Comparison of ENCODE assay signal across 11 mouse cellular contexts in the genomic region with DNA sequence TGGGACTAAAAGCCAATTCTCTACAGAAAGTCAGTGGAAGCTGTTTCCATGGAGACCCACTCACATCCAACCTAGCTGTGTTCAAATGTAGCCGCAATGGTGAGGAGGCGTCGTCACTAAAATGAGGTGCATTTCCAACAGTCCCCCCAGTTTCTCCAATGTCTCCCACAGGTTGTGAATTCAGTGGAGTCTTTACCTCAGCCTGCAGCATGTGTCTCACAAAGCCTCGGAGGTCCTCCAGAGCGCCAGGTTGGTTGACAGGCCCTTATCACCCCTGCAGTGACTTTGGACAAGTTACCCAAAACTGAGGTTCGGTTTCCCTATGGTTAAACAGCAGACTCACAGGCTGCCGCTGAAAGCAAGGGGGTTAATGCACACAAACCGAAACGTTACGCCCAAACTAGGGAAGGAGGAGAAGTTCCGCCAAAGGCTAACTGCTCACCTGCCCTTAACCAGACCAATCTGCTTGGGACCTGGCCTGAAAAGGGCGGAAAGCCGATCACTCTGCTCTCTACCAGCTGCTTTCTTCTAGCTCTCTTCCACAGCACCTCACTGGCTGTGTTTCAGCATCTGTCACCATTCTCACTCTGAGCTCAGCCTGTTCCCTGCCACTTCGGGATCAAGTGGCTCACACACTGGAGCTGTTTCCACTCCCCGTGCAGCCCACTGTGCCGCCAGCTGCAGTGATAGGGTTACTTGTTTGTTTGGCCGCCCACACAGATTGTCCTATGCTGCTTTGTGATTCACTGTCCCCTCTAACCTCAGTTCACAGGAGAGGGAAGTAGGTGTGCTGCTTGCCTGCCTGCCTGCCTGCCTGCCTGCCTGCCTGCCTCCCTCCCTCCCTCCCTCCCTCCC. TPM values are rescaled to one million over a fixed set of nuclear protein-coding genes. Genes with fewer than 3 reads are reported as not detected.
A peak's percentile ranks its signal among the peaks of the same experiment; 100 is the strongest.
DNase-seq lines count a peak whose midpoint lies in the region; ATAC-seq and TF ChIP-seq lines count a peak whose summit lies in the region.
"Had no signal": no experiment of that assay in that cellular context is flagged by ENCODE, and none has a peak within 500 bp of the region (broad histone marks: within the 10 kb centered on the region; RNA-seq: fewer than 3 reads in every experiment).

No protein-coding gene starts in this region.

- TF ChIP-seq POLR2A in heart, adult 2 months (IDR thresholded peaks at IDR 0.05; ENCODE audit: insufficient read depth, low read depth, low read length) = no peak
- TF ChIP-seq POLR2A in ES-Bruce4 (IDR thresholded peaks at IDR 0.05; ENCODE audit: insufficient read depth, low read length) = no peak

- H3K4me2 ChIP-seq in heart, embryonic 16.5 days (ENCODE audit: low read depth, low read length) = peak overlapping the region; percentile 18
- H3K4me2 ChIP-seq in limb, embryonic 11.5 days (ENCODE audit: low read depth, severe bottlenecking) = no peak overlapping the region

- peaks cover 12% of the 10 kb centered on the region; the same call in 1 of the 2 replicates for H3K27me3 ChIP-seq in heart, embryonic 16.5 days (ENCODE audit: control insufficient read depth, insufficient read depth, low read length)
- peaks cover 2% of the 10 kb centered on the region; the same call in 1 of the 2 replicates for H3K27me3 ChIP-seq in heart, adult 2 months (ENCODE audit: control insufficient read depth, insufficient read depth, low read length)
- peaks cover 5% of the 10 kb centered on the region for H3K27me3 ChIP-seq in ES-Bruce4 (ENCODE audit: control insufficient read depth, insufficient read depth, low read length, poor library complexity, severe bottlenecking)
- peaks cover 55% of the 10 kb centered on the region for H3K27me3 ChIP-seq in embryonic facial prominence, embryonic 10.5 days (replicated peaks; ENCODE audit: low read depth, poor library complexity, severe bottlenecking)
- peaks cover 14% of the 10 kb centered on the region for H3K27me3 ChIP-seq in limb, embryonic 11.5 days (ENCODE audit: control insufficient read depth, insufficient read depth, low read length)

- no peak overlapping the region for H3K27ac ChIP-seq in heart, embryonic 16.5 days (ENCODE audit: low read length)
- no peak overlapping the region for H3K27ac ChIP-seq in heart, adult 2 months
- H3K27ac ChIP-seq in ES-Bruce4 (ENCODE audit: insufficient read depth, low read length) = no peak overlapping the region
- H3K27ac ChIP-seq in embryonic facial prominence, embryonic 10.5 days (replicated peaks) = no peak overlapping the region
- H3K27ac ChIP-seq in limb, embryonic 11.5 days (replicated peaks; ENCODE audit: low read depth, low read length) = no peak overlapping the region
- H3K27ac ChIP-seq: forebrain, embryonic 10.5 days had no signal

- WGBS in heart, embryonic 16.5 days = 21% methylated on average over 17 of the region's 17 CpGs
- 45% methylated on average over 17 of the region's 17 CpGs for WGBS in heart, adult 2 months
- 22% methylated on average over 17 of the region's 17 CpGs for WGBS in embryonic facial prominence, embryonic 10.5 days
- 19% methylated on average over 17 of the region's 17 CpGs for WGBS in limb, embryonic 11.5 days

- H3K4me1 ChIP-seq in heart, embryonic 16.5 days (ENCODE audit: control insufficient read depth, insufficient read depth, low read length) = peaks cover 21% of the 10 kb centered on the region
- H3K4me1 ChIP-seq in heart, adult 2 months (ENCODE audit: control insufficient read depth, insufficient read depth, low read length) = peaks cover 1% of the 10 kb centered on the region
- no peaks in the 10 kb centered on the region for H3K4me1 ChIP-seq in ES-Bruce4 (ENCODE audit: control insufficient read depth, insufficient read depth, low read length)
- H3K4me1 ChIP-seq in embryonic facial prominence, embryonic 10.5 days = peaks cover 28% of the 10 kb centered on the region
- H3K4me1 ChIP-seq in limb, embryonic 11.5 days (ENCODE audit: control insufficient read depth, insufficient read depth, low read length) = peaks cover 3% of the 10 kb centered on the region; the same call in 1 of the 2 replicates

- H3K79me2 ChIP-seq in heart, adult 2 months (replicated peaks; ENCODE audit: control insufficient read depth, insufficient read depth, low read length) = no peaks in the 10 kb centered on the region

- no peak for DNase-seq in heart, adult 2 months
- DNase-seq in embryonic facial prominence, embryonic 10.5 days (ENCODE audit: low spot score) = peak; percentile 21
- DNase-seq in limb, embryonic 11.5 days (ENCODE audit: low spot score) = peak; percentile 41
- no peak for DNase-seq in gastrocnemius, adult 8-10 months (ENCODE audit: low spot score in 2 of 2)
- no peak for DNase-seq in urinary bladder, adult 18-20 months (ENCODE audit: low spot score in 2 of 2)
- DNase-seq: kidney, postnatal 10 days; lung, postnatal 36 days had no signal

- no peak for TF ChIP-seq CTCF in heart, adult 2 months (IDR thresholded peaks at IDR 0.05)
- TF ChIP-seq CTCF in ES-Bruce4 (IDR thresholded peaks at IDR 0.05; ENCODE audit: low read depth, low read length) = no peak

- intact Hi-C loops in heart, adult 2 months (cut with DNase I) = no loop called here

- TF ChIP-seq EP300 in heart, adult 2 months (IDR thresholded peaks at IDR 0.05; ENCODE audit: insufficient read depth, low read depth, low read length) = no peak
- TF ChIP-seq EP300 in ES-Bruce4 (IDR thresholded peaks at IDR 0.05; ENCODE audit: insufficient read depth, low read depth, low read length) = no peak

- 0 out of 2 replicates have a peak overlapping the region, but pooled peaks have one; percentile 2 for H3K4me3 ChIP-seq in heart, embryonic 16.5 days (ENCODE audit: low read length)
- H3K4me3 ChIP-seq in heart, adult 2 months = no peak overlapping the region
- peak overlapping the region; percentile 31 for H3K4me3 ChIP-seq in ES-Bruce4 (ENCODE audit: low read depth, low read length)
- 0 out of 2 replicates have a peak overlapping the region, but pooled peaks have one; percentile 16 for H3K4me3 ChIP-seq in embryonic facial prominence, embryonic 10.5 days
- H3K4me3 ChIP-seq in limb, embryonic 11.5 days (ENCODE audit: low read depth, low read length) = no peak overlapping the region
- H3K4me3 ChIP-seq: forebrain, embryonic 10.5 days had no signal

- no peaks in the 10 kb centered on the region for H3K9me3 ChIP-seq in heart, embryonic 16.5 days (replicated peaks; ENCODE audit: control insufficient read depth, low read length)
- H3K9me3 ChIP-seq in ES-Bruce4 (replicated peaks; ENCODE audit: control insufficient read depth, insufficient read depth, low read length, poor library complexity, severe bottlenecking) = no peaks in the 10 kb centered on the region
- no peaks in the 10 kb centered on the region for H3K9me3 ChIP-seq in embryonic facial prominence, embryonic 10.5 days
- H3K9me3 ChIP-seq in limb, embryonic 11.5 days (ENCODE audit: control insufficient read depth, low read length) = no peaks in the 10 kb centered on the region
- H3K9me3 ChIP-seq: forebrain, embryonic 10.5 days had no signal

- no peak for ATAC-seq in heart, embryonic 16.5 days (replicated peaks; ENCODE audit: extremely low read depth, insufficient read depth, low FRiP score)
- ATAC-seq in limb, embryonic 11.5 days (ENCODE audit: insufficient number of reproducible peaks, low FRiP score, low TSS enrichment, low read depth) = no peak

- H3K36me3 ChIP-seq in heart, embryonic 16.5 days (ENCODE audit: control insufficient read depth, insufficient read depth) = no peaks in the 10 kb centered on the region
- no peaks in the 10 kb centered on the region for H3K36me3 ChIP-seq in heart, adult 2 months (ENCODE audit: control insufficient read depth, insufficient read depth, low read length)
- H3K36me3 ChIP-seq in ES-Bruce4 (ENCODE audit: control insufficient read depth, insufficient read depth, low read length, poor library complexity, severe bottlenecking) = no peaks in the 10 kb centered on the region
- no peaks in the 10 kb centered on the region for H3K36me3 ChIP-seq in embryonic facial prominence, embryonic 10.5 days (replicated peaks)
- no peaks in the 10 kb centered on the region for H3K36me3 ChIP-seq in limb, embryonic 11.5 days (ENCODE audit: control insufficient read depth, insufficient read depth, low read length)
- H3K36me3 ChIP-seq: forebrain, embryonic 10.5 days had no signal

- H3K9ac ChIP-seq in heart, embryonic 16.5 days (ENCODE audit: low read length) = no peak overlapping the region
- no peak overlapping the region for H3K9ac ChIP-seq in heart, adult 2 months (ENCODE audit: low read depth, low read length)
- no peak overlapping the region for H3K9ac ChIP-seq in ES-Bruce4 (ENCODE audit: low read depth, poor library complexity, severe bottlenecking)
- no peak overlapping the region for H3K9ac ChIP-seq in limb, embryonic 11.5 days (ENCODE audit: low read length)

RNA-seq across cellular contexts. Expression of gene Abhd6, which starts 1.6 kb away (rescaled TPM):
- 11.6 and 13.1 TPM in 2 replicates for polyA plus RNA-seq in heart, embryonic 16.5 days (2015; fragmentation: Nextera tagmentation; extraction: Ambion mirVana)
- total RNA-seq in heart, adult 2 months (2021) = 10 to 100 TPM in 1 of 2 experiments, 1 to 10 TPM in 1; 8.9 to 13.7 TPM
- 12.4 and 15.3 TPM in 2 replicates for polyA plus RNA-seq in heart, adult 2 months (2012; rRNA removed)
- polyA plus RNA-seq in ES-Bruce4 (2011; ENCODE audit: insufficient read depth, insufficient read length, low read depth, missing spikeins) = 12.6 and 14.9 TPM in 2 replicates
- polyA plus RNA-seq in embryonic facial prominence, embryonic 10.5 days (2016; fragmentation: Nextera tagmentation; extraction: Ambion mirVana) = 16.9 and 17.6 TPM in 2 replicates
- 22.8 and 23.8 TPM in 2 replicates for polyA plus RNA-seq in limb, embryonic 11.5 days (2014; fragmentation: Nextera tagmentation; extraction: Ambion mirVana)
- 10 to 100 TPM in 1 of 4 experiments, 1 to 10 TPM in 3; 6.8 to 10.2 (median 8.3) TPM for total RNA-seq in gastrocnemius, adult 8-10 months (2022)

RNA-seq across cellular contexts. Expression of gene Dnase1l3, which starts 6.7 kb away (rescaled TPM):
- 0.62 and 1.1 TPM in 2 replicates for polyA plus RNA-seq in heart, embryonic 16.5 days (2015; fragmentation: Nextera tagmentation; extraction: Ambion mirVana)
- total RNA-seq in heart, adult 2 months (2021) = under 1 TPM in 1 of 2 experiments, not detected in 1; 0.07 TPM
- polyA plus RNA-seq in heart, adult 2 months (2012; rRNA removed) = 0.12 and 0.57 TPM in 2 replicates
- 0.27 and 0.30 TPM in 2 replicates for polyA plus RNA-seq in ES-Bruce4 (2011; ENCODE audit: insufficient read depth, insufficient read length, low read depth, missing spikeins)
- polyA plus RNA-seq in embryonic facial prominence, embryonic 10.5 days (2016; fragmentation: Nextera tagmentation; extraction: Ambion mirVana) = 0.04 TPM in 1 of 2 replicates, not detected in the other
- 0.04 TPM in 1 of 2 replicates, not detected in the other for polyA plus RNA-seq in limb, embryonic 11.5 days (2014; fragmentation: Nextera tagmentation; extraction: Ambion mirVana)
- not detected for total RNA-seq in gastrocnemius, adult 8-10 months (2022)
- polyA plus RNA-seq: forebrain, embryonic 10.5 days; neural tube, embryonic 11.5 days had no signal

RNA-seq across cellular contexts. Expression of gene Gm45521, which starts 44.0 kb away (rescaled TPM):
- polyA plus RNA-seq in heart, embryonic 16.5 days (2015; fragmentation: Nextera tagmentation; extraction: Ambion mirVana) = not detected in 2 replicates
- not detected for total RNA-seq in heart, adult 2 months (2021)
- not detected in 2 replicates for polyA plus RNA-seq in heart, adult 2 months (2012; rRNA removed)
- 0.91 TPM in 1 of 2 replicates, not detected in the other for polyA plus RNA-seq in ES-Bruce4 (2011; ENCODE audit: insufficient read depth, insufficient read length, low read depth, missing spikeins)
- 0.48 TPM in 1 of 2 replicates, not detected in the other for polyA plus RNA-seq in embryonic facial prominence, embryonic 10.5 days (2016; fragmentation: Nextera tagmentation; extraction: Ambion mirVana)
- 0.31 TPM in 1 of 2 replicates, not detected in the other for polyA plus RNA-seq in limb, embryonic 11.5 days (2014; fragmentation: Nextera tagmentation; extraction: Ambion mirVana)
- total RNA-seq in gastrocnemius, adult 8-10 months (2022) = not detected
- polyA plus RNA-seq: neural tube, embryonic 11.5 days had no signal

Comparison
In these comparisons a context has a peak if more than half of its experiments do, and no peak if none do; other contexts are left out.
1. H3K4me3 ChIP-seq: peak in heart, embryonic 16.5 days (single experiment), ES-Bruce4 (single experiment) and embryonic facial prominence, embryonic 10.5 days (single experiment); none in heart, adult 2 months (single experiment) and limb, embryonic 11.5 days (single experiment).
2. DNase-seq: peak in embryonic facial prominence, embryonic 10.5 days (single experiment) and limb, embryonic 11.5 days (single experiment); none in heart, adult 2 months (0 of 2), gastrocnemius, adult 8-10 months (0 of 2) and urinary bladder, adult 18-20 months (0 of 2).